Mouse (Mus musculus): ENCODE measurements at regions not wholly inside any gene's neighbourhood (a gene's known extent, or its start where the extent isn't known, plus 50 kb on each side); places are given as distances from the start of the nearest gene placed in this dataset.

DNA sequence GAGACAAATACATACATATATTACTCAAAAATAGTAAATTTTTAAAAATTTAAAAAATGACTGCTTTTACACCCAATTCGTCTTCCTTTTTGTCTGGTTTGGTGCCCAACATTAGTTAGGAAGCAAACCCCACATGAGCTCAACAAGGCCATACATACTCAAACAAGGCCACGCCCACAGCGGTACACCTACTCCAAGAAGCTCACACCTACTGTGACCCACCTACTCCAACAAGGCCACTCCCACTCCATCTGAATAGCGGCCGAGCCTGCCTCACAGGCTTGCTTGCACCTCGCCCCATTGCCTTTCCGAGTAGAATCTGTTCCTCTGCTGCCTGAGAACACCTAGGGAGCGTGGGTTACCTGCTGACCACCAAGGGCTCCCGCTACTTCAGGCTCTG is 66.4 kb upstream of the Unc5a start:
- no peak for DNase-seq (ENCODE audit: low read depth, low spot score)

DNA sequence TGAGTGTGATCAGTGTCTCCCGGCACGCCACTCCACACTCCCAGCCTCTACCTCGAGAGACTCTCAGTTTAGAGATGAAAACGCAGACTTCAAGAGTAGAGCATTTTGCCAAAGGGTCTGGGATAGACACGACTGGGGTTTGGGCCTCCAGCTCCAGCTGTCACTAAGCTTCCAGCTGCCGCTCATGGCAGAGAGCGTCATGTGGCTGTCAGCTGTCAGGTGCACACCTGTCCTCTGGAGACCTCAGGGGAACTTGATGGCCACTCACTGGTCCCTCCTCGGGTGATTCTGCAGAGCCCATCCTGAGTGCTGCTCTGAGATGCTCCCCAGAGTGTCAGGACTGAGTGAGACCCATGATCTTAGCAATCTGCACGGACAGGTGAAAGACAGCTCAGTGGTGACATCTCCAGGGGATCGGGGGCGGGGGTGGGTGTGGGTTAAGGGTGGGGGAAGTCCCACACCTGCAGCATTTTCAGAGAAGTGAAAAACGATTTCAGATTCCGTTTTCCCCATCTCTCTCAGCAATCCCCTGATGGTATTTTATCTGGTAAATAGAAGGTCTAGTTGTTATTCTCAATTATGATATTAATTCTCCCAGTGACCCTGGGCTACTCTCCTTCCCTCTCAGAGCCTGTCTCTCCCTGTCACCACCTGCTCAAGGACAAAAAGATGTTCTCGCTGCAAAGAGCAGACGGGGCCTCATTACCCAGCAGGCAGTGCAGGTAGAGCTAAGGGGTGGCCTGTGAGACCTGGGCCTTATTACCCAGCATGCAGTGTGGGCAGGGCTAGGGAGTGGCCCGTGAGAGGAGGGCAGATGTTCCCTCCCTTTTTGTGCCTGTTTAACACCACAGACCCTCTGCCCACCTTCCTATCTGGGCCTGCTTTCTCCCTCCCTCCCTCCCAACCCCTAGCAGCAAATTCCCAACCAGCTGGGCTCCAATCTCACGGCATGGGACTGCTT is 65.2 kb upstream of the Unc5a start:
- Histone ChIP-seq H3K79me2 (ENCODE audit: control insufficient read depth, insufficient read depth, low read length, poor library complexity) (no peaks in the 10 kb centered on the region), H3K27ac (ENCODE audit: control insufficient read depth, low read depth, low read length) (no peak overlapping the region), H3K4me1 (ENCODE audit: control insufficient read depth in 1 of 2, insufficient read depth in 2 of 2, low read length in 2 of 2) (no peaks in the 10 kb centered on the region), H3K27me3 (ENCODE audit: control insufficient read depth in 1 of 2, insufficient read depth in 2 of 2, low read length in 2 of 2) (no peaks in the 10 kb centered on the region), H3K9me3 (replicated peaks; ENCODE audit: insufficient read depth, low read length) (no peaks in the 10 kb centered on the region), H3K36me3 (ENCODE audit: control insufficient read depth in 1 of 2, insufficient read depth in 2 of 2, low read length in 2 of 2) (no peaks in the 10 kb centered on the region), H3K4me3 (ENCODE audit: control insufficient read depth in 1 of 2, insufficient read depth in 1 of 2, low read depth in 2 of 2, low read length in 2 of 2) (no peak overlapping the region), H3K9ac (ENCODE audit: control insufficient read depth, low read depth, low read length, poor library complexity, severe bottlenecking) (no peak overlapping the region)
- DNase-seq (ENCODE audit: low read depth, low spot score): no peak
- TF ChIP-seq POLR2AphosphoS2 (IDR thresholded peaks at IDR 0.05; ENCODE audit: low read length): no peak
- TF ChIP-seq RCOR1 (IDR thresholded peaks at IDR 0.05; ENCODE audit: low read depth, low read length): no peak
- no peak for TF ChIP-seq JUND (IDR thresholded peaks at IDR 0.05; ENCODE audit: low read depth, low read length)
- no peak for TF ChIP-seq MEF2A (IDR thresholded peaks at IDR 0.05; ENCODE audit: extremely low read depth, insufficient replicate concordance, low read depth, low read length, poor library complexity, severe bottlenecking)
- no peak for TF ChIP-seq ZMIZ1 (IDR thresholded peaks at IDR 0.05; ENCODE audit: low read depth, low read length)
- no peak for TF ChIP-seq POLR2A (IDR thresholded peaks at IDR 0.05; ENCODE audit: control insufficient read depth in 1 of 2, insufficient read depth in 1 of 2, low read depth in 1 of 2, low read length in 2 of 2, poor library complexity in 1 of 2)
- no peak for TF ChIP-seq TBP (IDR thresholded peaks at IDR 0.05; ENCODE audit: low read depth, low read length)

More for the DNA sequence above, 66.4 kb upstream of the Unc5a start:
- no peak overlapping the region for H3K27ac ChIP-seq (ENCODE audit: control insufficient read depth, low read depth, low read length)
- H3K4me1 ChIP-seq (ENCODE audit: control insufficient read depth in 1 of 2, insufficient read depth in 2 of 2, low read length in 2 of 2): no peaks in the 10 kb centered on the region
- no peaks in the 10 kb centered on the region for H3K79me2 ChIP-seq (ENCODE audit: control insufficient read depth, insufficient read depth, low read length, poor library complexity)
- H3K9ac ChIP-seq (ENCODE audit: control insufficient read depth, low read depth, low read length, poor library complexity, severe bottlenecking): no peak overlapping the region
- H3K9me3 ChIP-seq (replicated peaks; ENCODE audit: insufficient read depth, low read length): no peaks in the 10 kb centered on the region
- no peaks in the 10 kb centered on the region for H3K27me3 ChIP-seq (ENCODE audit: control insufficient read depth in 1 of 2, insufficient read depth in 2 of 2, low read length in 2 of 2)
- H3K4me3 ChIP-seq (ENCODE audit: control insufficient read depth in 1 of 2, insufficient read depth in 1 of 2, low read depth in 2 of 2, low read length in 2 of 2): no peak overlapping the region
- no peaks in the 10 kb centered on the region for H3K36me3 ChIP-seq (ENCODE audit: control insufficient read depth in 1 of 2, insufficient read depth in 2 of 2, low read length in 2 of 2)
- TF ChIP-seq HCFC1 (IDR thresholded peaks at IDR 0.05; ENCODE audit: low read depth, low read length): no peak
- no peak for TF ChIP-seq GATA1 (IDR thresholded peaks at IDR 0.05; ENCODE audit: low read depth, low read length)

DNA sequence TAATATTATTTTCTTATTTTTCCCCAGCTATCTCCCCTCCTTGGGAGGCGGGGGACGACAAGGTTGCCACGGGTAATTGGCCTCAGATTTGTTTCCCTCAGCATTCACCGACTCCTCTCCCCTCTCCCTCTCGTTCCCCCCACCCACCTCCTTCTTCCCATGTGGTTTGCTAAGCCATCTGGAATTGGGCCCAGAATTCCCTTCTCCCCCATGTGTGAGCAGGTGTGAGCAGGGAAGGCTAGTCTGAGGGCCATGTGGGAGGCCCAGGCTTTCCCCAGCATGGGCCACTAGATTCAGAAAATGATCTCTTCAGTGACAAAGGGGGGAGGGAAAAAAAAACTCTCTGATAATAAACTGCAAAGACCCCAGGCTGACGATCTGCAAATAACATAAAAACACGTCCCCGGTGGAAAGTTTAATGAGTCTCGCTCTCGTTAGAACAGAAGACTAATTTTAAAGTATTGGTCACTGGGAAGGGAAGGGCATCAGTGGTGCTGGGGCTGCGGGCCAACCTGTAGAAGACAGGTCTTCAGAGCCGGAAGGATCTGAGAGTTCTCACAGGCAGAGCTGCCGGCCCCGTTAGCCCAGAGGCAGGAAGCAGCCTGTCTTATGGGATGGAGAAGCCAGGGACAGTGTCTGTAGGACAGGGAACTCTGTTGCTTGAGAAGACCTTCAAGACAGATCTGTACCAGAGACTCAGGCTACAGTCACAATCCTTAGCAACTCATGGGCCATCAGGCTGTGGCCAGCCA is 64.3 kb upstream of the Unc5a start:
- no peak for TF ChIP-seq ZKSCAN1 (IDR thresholded peaks at IDR 0.05; ENCODE audit: low read depth, low read length)
- no peak for TF ChIP-seq MYC (IDR thresholded peaks at IDR 0.05; ENCODE audit: low read depth, low read length)
- Histone ChIP-seq H3K9me3 (replicated peaks; ENCODE audit: insufficient read depth, low read length) (no peaks in the 10 kb centered on the region), H3K4me3 (ENCODE audit: control insufficient read depth in 1 of 2, insufficient read depth in 1 of 2, low read depth in 2 of 2, low read length in 2 of 2) (no peak overlapping the region), H3K27me3 (ENCODE audit: control insufficient read depth in 1 of 2, insufficient read depth in 2 of 2, low read length in 2 of 2) (no peaks in the 10 kb centered on the region), H3K9ac (ENCODE audit: control insufficient read depth, low read depth, low read length, poor library complexity, severe bottlenecking) (no peak overlapping the region), H3K79me2 (ENCODE audit: control insufficient read depth, insufficient read depth, low read length, poor library complexity) (no peaks in the 10 kb centered on the region), H3K36me3 (ENCODE audit: control insufficient read depth in 1 of 2, insufficient read depth in 2 of 2, low read length in 2 of 2) (no peaks in the 10 kb centered on the region), H3K27ac (ENCODE audit: control insufficient read depth, low read depth, low read length) (no peak overlapping the region), H3K4me1 (ENCODE audit: control insufficient read depth in 1 of 2, insufficient read depth in 2 of 2, low read length in 2 of 2) (no peaks in the 10 kb centered on the region)
- no peak for DNase-seq (ENCODE audit: low read depth, low spot score)
